Mouse (Mus musculus): Measurements from ENCODE around the gene Ifit1bl2. TPM values are rescaled to one million over a fixed set of nuclear protein-coding genes. Genes with fewer than 3 reads are reported as not detected.

Gene Ifit1bl2
- polyA plus RNA-seq, 1 experiment from 2014 or later = not detected

DNA sequence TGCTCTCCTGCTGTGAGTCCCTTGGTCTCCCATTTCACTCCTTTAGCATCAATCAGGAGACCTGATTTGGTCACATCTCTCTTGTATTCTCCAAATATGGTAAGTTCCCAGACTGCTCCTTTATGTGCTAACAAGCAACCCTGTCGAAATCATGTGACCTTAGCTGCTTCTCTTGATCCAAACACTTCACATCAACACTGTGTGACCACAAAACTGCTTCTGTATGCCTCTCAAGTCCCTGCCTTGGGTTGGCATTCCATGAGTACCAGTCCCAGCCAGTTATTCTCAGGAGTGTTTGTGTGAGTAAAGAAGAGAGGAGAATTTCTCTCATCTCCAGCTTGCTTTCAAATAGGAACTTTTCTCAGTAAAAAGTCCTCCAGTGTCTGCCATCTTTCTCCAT, 63.4 kb downstream of the Ifit1bl2 start:
- Histone ChIP-seq H3K27me3 (no peaks in the 10 kb centered on the region), H3K9ac (replicated peaks) (no peak overlapping the region), H3K4me2 (replicated peaks) (no peak overlapping the region), H3K36me3 (no peaks in the 10 kb centered on the region), H3K27ac (replicated peaks) (no peak overlapping the region), H3K4me1 (no peaks in the 10 kb centered on the region), H3K4me3 (no peak overlapping the region), H3K9me3 (no peaks in the 10 kb centered on the region)
- 75% methylated on average over 1 of the region's 1 CpGs for WGBS
- no peak for ATAC-seq (ENCODE audit: low FRiP score, low read depth)

DNA sequence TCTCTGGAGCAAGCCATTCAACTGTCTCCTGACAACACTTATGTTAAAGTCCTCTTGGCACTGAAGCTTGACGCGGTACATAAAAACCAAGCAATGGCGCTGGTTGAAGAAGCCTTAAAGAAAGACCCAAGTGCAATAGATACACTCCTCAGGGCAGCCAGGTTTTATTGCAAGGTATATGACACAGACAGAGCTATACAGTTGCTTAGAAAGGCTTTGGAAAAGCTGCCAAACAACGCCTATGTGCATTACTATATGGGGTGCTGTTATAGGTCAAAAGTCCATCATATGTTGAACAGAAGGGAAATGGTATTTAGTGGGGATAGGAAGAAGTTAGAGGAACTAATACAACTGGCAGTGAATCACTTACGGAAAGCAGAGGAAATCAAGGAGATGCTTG, 66.9 kb downstream of the Ifit1bl2 start:
- Histone ChIP-seq H3K27me3 (no peaks in the 10 kb centered on the region), H3K9me3 (no peaks in the 10 kb centered on the region), H3K4me3 (no peak overlapping the region), H3K27ac (replicated peaks) (no peak overlapping the region), H3K36me3 (no peaks in the 10 kb centered on the region), H3K4me1 (no peaks in the 10 kb centered on the region), H3K4me2 (replicated peaks) (no peak overlapping the region), H3K9ac (replicated peaks) (no peak overlapping the region)
- ATAC-seq (ENCODE audit: low FRiP score, low read depth) = no peak
- WGBS = 91% methylated on average over 5 of the region's 5 CpGs

DNA sequence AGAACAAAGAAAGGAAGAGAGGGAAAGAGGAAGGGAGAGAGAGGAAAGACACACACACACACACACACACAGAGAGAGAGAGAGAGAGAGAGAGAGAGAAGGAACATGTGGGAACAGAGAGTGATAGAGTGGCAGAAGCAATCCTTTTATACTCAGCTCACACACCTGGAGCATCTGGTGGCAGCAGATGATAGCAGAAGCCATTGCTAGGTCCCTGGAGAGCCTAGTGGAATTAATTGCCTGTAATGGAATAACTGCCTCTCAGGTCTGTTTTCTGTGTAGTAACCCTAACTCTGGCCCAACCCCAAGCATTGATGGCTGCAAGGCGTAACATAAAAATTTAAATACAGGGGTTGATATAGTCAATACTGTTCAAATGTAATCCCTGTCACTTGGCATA, 69.5 kb downstream of the Ifit1bl2 start:
- Histone ChIP-seq H3K27me3 (no peaks in the 10 kb centered on the region), H3K27ac (replicated peaks) (no peak overlapping the region), H3K36me3 (no peaks in the 10 kb centered on the region), H3K9me3 (no peaks in the 10 kb centered on the region), H3K4me2 (replicated peaks) (no peak overlapping the region), H3K9ac (replicated peaks) (no peak overlapping the region), H3K4me1 (no peaks in the 10 kb centered on the region), H3K4me3 (no peak overlapping the region)
- no peak for ATAC-seq (ENCODE audit: low FRiP score, low read depth)
- WGBS = 83% methylated on average over 1 of the region's 1 CpGs

DNA sequence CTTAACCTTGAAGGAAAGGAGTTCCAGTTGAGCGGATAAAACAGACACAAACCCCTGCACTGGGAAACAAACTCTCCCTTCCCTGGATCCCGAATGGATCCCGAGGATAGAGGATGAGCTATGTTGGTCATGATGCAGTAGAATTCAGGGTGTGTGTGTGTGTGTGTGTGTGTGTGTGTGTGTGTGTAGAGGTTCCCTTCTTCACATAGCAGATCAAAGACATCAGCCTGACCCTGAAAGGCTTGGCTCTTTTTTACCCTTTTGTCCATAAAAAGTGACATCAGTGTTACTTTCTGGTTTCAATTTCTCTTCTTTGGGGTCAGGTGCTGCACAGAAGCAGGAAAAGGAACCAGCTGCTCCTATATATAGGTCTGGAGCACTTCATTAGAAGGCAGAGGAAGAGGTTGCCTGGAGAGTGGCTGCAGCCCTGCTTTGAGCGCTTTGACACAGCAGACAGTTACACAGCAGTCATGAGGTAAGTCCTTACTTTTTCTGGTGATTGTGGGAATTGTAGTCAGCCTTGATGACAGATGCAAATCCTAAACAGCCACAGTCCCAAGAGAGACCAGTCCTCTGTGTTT, 70.6 kb downstream of the Ifit1bl2 start:
- H3K27ac ChIP-seq (replicated peaks) = no peak overlapping the region
- H3K27me3 ChIP-seq = no peaks in the 10 kb centered on the region
- H3K4me1 ChIP-seq = no peaks in the 10 kb centered on the region
- no peak overlapping the region for H3K4me2 ChIP-seq (replicated peaks)
- no peak overlapping the region for H3K4me3 ChIP-seq
- no peak overlapping the region for H3K9ac ChIP-seq (replicated peaks)
- H3K9me3 ChIP-seq = no peaks in the 10 kb centered on the region
- ATAC-seq (ENCODE audit: low FRiP score, low read depth) = no peak
- WGBS = 69% methylated on average over 4 of the region's 4 CpGs
- H3K36me3 ChIP-seq = no peaks in the 10 kb centered on the region

DNA sequence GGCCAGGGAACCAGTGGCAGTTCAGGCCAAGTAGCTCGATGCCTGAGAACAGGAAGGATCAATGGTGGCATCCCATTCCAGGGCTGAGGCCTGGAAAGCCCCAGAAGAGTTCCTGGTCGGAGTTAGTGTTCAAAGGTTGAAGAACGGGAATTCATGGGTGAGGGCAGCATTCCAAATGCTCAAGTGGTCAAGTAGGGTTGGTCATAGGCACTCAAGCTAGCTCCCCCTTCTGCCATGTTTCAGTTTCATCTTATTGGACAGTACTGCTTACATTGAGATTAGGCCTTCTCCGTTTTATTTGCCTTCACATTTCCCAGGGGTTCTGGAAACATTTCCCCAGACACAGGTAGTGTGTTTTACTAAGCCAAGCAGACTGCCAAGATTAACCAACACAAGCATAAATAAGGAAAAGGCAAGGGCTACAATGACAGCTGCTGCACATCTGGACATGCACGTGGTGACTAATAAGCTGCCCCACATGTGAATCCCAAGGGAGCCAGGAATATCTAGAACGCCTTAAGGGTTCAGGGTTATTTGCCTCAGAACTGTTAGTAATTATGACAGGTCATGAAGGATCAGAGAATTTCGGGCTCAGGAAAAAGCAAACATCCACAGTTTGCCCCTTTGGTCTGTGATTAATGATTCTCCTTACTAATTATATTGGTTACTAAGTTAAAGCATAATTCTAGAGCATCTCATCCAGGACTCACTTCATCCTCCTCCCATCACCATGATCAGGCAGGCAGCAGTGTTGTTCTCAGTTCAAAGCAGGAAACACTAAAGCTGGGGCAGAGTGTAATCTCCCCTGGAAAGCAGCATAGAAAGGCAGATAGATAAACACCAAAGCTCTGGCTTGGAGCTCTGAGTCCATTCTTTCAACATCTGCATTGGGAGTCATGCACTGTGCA, 71.3 kb downstream of the Ifit1bl2 start:
- H3K9ac ChIP-seq (replicated peaks) = no peak overlapping the region
- H3K27me3 ChIP-seq = no peaks in the 10 kb centered on the region
- no peaks in the 10 kb centered on the region for H3K9me3 ChIP-seq
- WGBS = 73% methylated on average over 7 of the region's 7 CpGs
- no peak for ATAC-seq (ENCODE audit: low FRiP score, low read depth)
- H3K27ac ChIP-seq (replicated peaks) = no peak overlapping the region
- H3K4me2 ChIP-seq (replicated peaks) = no peak overlapping the region
- H3K36me3 ChIP-seq = no peaks in the 10 kb centered on the region
- H3K4me1 ChIP-seq = no peaks in the 10 kb centered on the region
- no peak overlapping the region for H3K4me3 ChIP-seq

Other genes starting within 250 kb of the Ifit1bl2 start
- gene Ch25h, start 165.6 kb downstream of the Ifit1bl2 start, polyA plus RNA-seq (2016; fragmentation: Nextera tagmentation; extraction: Ambion mirVana) = 1.5 and 2.3 TPM in 2 replicates
- gene Lipa, start 113.3 kb downstream of the Ifit1bl2 start, polyA plus RNA-seq (2016; fragmentation: Nextera tagmentation; extraction: Ambion mirVana) = 23.0 and 25.3 TPM in 2 replicates
- gene Ifit2, start 90.0 kb downstream of the Ifit1bl2 start, polyA plus RNA-seq (2016; fragmentation: Nextera tagmentation; extraction: Ambion mirVana) = 4.3 and 5.2 TPM in 2 replicates
- gene Ifit3, start 57.2 kb downstream of the Ifit1bl2 start, polyA plus RNA-seq (2016; fragmentation: Nextera tagmentation; extraction: Ambion mirVana) = 0.38 and 1.2 TPM in 2 replicates
- 0.43 and 0.47 TPM in 2 replicates for gene Ifit1bl1, start 38.8 kb downstream of the Ifit1bl2 start, polyA plus RNA-seq (2016; fragmentation: Nextera tagmentation; extraction: Ambion mirVana)
- gene Ifit3b, start 32.8 kb downstream of the Ifit1bl2 start, polyA plus RNA-seq (2016; fragmentation: Nextera tagmentation; extraction: Ambion mirVana) = 0.15 and 0.18 TPM in 2 replicates
- gene Ifit1, start 128 bp upstream of the Ifit1bl2 start, polyA plus RNA-seq (2016; fragmentation: Nextera tagmentation; extraction: Ambion mirVana) = 0.26 and 0.30 TPM in 2 replicates
- 3.1 and 3.6 TPM in 2 replicates for gene Slc16a12, start 106.5 kb upstream of the Ifit1bl2 start, polyA plus RNA-seq (2016; fragmentation: Nextera tagmentation; extraction: Ambion mirVana)
- 8.6 and 9.6 TPM in 2 replicates for gene Pank1, start 238.7 kb upstream of the Ifit1bl2 start, polyA plus RNA-seq (2016; fragmentation: Nextera tagmentation; extraction: Ambion mirVana)

Data from midbrain, embryonic 12.5 days (tissue).